8 mouse cellular contexts compared by ENCODE assay signal in the genomic region with DNA sequence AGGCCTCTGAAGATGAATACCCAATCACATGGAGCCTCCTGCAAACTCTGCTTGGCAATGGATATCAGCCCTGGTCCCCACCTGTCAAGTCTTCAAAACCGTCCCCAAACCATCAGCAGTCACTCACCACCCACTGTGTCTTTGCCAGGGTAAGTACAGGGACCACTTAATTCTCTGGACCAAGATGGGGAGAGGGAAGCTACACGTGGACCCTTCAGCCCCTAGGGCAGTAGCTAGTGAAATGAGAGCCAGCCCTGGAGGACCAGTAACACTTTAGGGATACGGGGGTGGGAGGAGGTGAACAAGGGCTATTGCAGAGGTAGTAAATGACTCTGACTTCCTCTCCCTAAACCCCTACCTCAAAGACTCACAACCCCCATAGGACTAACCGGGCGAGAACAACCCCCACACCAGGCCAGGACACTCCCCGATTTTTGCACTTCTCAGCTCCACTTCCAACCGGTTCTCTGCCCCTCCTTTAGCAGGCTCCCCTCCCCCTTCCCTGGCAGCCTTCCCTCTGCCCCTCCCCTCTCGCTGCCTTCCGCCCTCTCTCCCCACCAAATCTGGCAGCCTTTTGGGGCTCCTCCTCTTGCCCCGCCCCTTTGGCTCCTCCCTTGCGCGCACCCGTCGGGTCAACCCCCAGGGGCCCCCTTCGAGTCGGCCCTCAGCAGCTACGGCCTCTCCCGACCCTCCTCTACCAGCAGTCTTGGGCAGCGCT. TPM values are rescaled to one million over a fixed set of nuclear protein-coding genes. Genes with fewer than 3 reads are reported as not detected.
DNase-seq lines count a peak whose midpoint lies in the region; ATAC-seq and TF ChIP-seq lines count a peak whose summit lies in the region.

No protein-coding gene starts in this region.

- ATAC-seq in forebrain, embryonic 16.5 days: peak; percentile 81
- ATAC-seq in lung, embryonic 14.5 days (ENCODE audit: insufficient read depth): peak; percentile 89

- peak overlapping the region; percentile 84 for H3K27ac ChIP-seq in forebrain, embryonic 16.5 days (ENCODE audit: low read length)
- peak overlapping the region; percentile 94 for H3K27ac ChIP-seq in layer of hippocampus, adult 2 months
- H3K27ac ChIP-seq in lung, embryonic 14.5 days (ENCODE audit: low read depth): peak overlapping the region; percentile 96

- no peaks in the 10 kb centered on the region; the same call in 1 of the 2 replicates for H3K27me3 ChIP-seq in forebrain, embryonic 16.5 days (replicated peaks; ENCODE audit: control insufficient read depth, insufficient read depth, low read length)
- H3K27me3 ChIP-seq in lung, embryonic 14.5 days (ENCODE audit: insufficient read depth, low read length): no peaks in the 10 kb centered on the region

- TF ChIP-seq CTCF in layer of hippocampus, adult 2 months (conservative IDR thresholded peaks at IDR 0.05): no peak
- TF ChIP-seq CTCF in lung, embryonic 14.5 days (IDR thresholded peaks at IDR 0.05; ENCODE audit: low read depth): no peak

- WGBS in forebrain, embryonic 16.5 days: 2% methylated on average over 19 of the region's 19 CpGs
- 3% methylated on average over 19 of the region's 19 CpGs for WGBS in lung, embryonic 14.5 days

- peak overlapping the region; percentile 64 for H3K4me3 ChIP-seq in forebrain, embryonic 16.5 days (replicated peaks; ENCODE audit: low read length)
- peak overlapping the region; percentile 87 for H3K4me3 ChIP-seq in layer of hippocampus, adult 2 months
- H3K4me3 ChIP-seq in lung, embryonic 14.5 days (ENCODE audit: low read depth, low read length): peak overlapping the region; percentile 84

- H3K9ac ChIP-seq in forebrain, embryonic 16.5 days (replicated peaks; ENCODE audit: low read depth, low read length): peak overlapping the region; percentile 74
- peak overlapping the region; percentile 87 for H3K9ac ChIP-seq in lung, embryonic 14.5 days

- no peaks in the 10 kb centered on the region for H3K9me3 ChIP-seq in forebrain, embryonic 16.5 days (ENCODE audit: control insufficient read depth, low read length)
- no peaks in the 10 kb centered on the region for H3K9me3 ChIP-seq in lung, embryonic 14.5 days (ENCODE audit: low read depth, low read length)

- peaks cover 12% of the 10 kb centered on the region for H3K4me1 ChIP-seq in forebrain, embryonic 16.5 days (replicated peaks; ENCODE audit: control insufficient read depth, insufficient read depth, low read length)
- H3K4me1 ChIP-seq in lung, embryonic 14.5 days (ENCODE audit: insufficient read depth): peaks cover 19% of the 10 kb centered on the region

- H3K4me2 ChIP-seq in forebrain, embryonic 16.5 days (ENCODE audit: low read length): peak overlapping the region; percentile 88
- H3K4me2 ChIP-seq in lung, embryonic 14.5 days: peak overlapping the region; percentile 86

- peak; percentile 98 for DNase-seq in ES-CJ7 (ENCODE audit: low read depth, low spot score)
- DNase-seq in c-Kit-positive CD71-positive TER-119-positive erythroid progenitor cells, embryonic 14.5 days (ENCODE audit: low spot score): peak; percentile 34
- DNase-seq in heart, postnatal 4 days: peak; percentile 98
- peak; percentile 86 to 91 for DNase-seq in layer of hippocampus, adult 2 months (ENCODE audit: low spot score in 2 of 2)
- peak; percentile 98 for DNase-seq in lung, embryonic 14.5 days
- peak; percentile 95 for DNase-seq in ovary, adult 18-20 months (ENCODE audit: low spot score)
- peak; percentile 89 to 91 for DNase-seq in thymus, postnatal 10 days (ENCODE audit: low spot score in 2 of 2)

- peaks cover 9% of the 10 kb centered on the region for H3K36me3 ChIP-seq in forebrain, embryonic 16.5 days (ENCODE audit: control insufficient read depth, insufficient read depth)
- peaks cover 33% of the 10 kb centered on the region for H3K36me3 ChIP-seq in lung, embryonic 14.5 days (ENCODE audit: insufficient read depth)

RNA-seq across cellular contexts. Expression of gene Zfp467, which starts 1.9 kb away (rescaled TPM):
- polyA plus RNA-seq in forebrain, embryonic 16.5 days (2015; fragmentation: Nextera tagmentation; extraction: Ambion mirVana): 28.7 and 29.8 TPM in 2 replicates
- 10 to 100 TPM; 17.1 to 25.9 TPM for total RNA-seq in heart, postnatal 4 days (2021)
- 10 to 100 TPM; 20.2 to 25.8 TPM for total RNA-seq in layer of hippocampus, adult 2 months (2021)
- polyA plus RNA-seq in lung, embryonic 14.5 days (2014; fragmentation: Nextera tagmentation; extraction: Ambion mirVana): 20.7 TPM in 2 replicates

RNA-seq across cellular contexts. Expression of gene Sspo, which starts 4.3 kb away (rescaled TPM):
- polyA plus RNA-seq in forebrain, embryonic 16.5 days (2015; fragmentation: Nextera tagmentation; extraction: Ambion mirVana): 0.16 and 0.19 TPM in 2 replicates
- under 1 TPM; 0.38 to 0.64 TPM for total RNA-seq in heart, postnatal 4 days (2021)
- total RNA-seq in layer of hippocampus, adult 2 months (2021): 1 to 10 TPM in 1 of 2 experiments, under 1 TPM in 1; 0.92 to 1.5 TPM
- polyA plus RNA-seq in lung, embryonic 14.5 days (2014; fragmentation: Nextera tagmentation; extraction: Ambion mirVana): 0.11 and 0.18 TPM in 2 replicates

RNA-seq across cellular contexts. Expression of gene Krba1, which starts 48.4 kb away (rescaled TPM):
- 28.4 and 30.9 TPM in 2 replicates for polyA plus RNA-seq in forebrain, embryonic 16.5 days (2015; fragmentation: Nextera tagmentation; extraction: Ambion mirVana)
- total RNA-seq in heart, postnatal 4 days (2021): 10 to 100 TPM; 32.5 to 40.1 TPM
- 10 to 100 TPM; 42.9 to 49.3 TPM for total RNA-seq in layer of hippocampus, adult 2 months (2021)
- polyA plus RNA-seq in lung, embryonic 14.5 days (2014; fragmentation: Nextera tagmentation; extraction: Ambion mirVana): 18.6 and 22.3 TPM in 2 replicates

Comparison
In these comparisons a context has a peak if more than half of its experiments do, and no peak if none do; other contexts are left out.
1. Peak in every context shown above with its lines: DNase-seq, ATAC-seq, H3K4me3 ChIP-seq and H3K27ac ChIP-seq.
2. DNase-seq: peak in every context shown above with its lines; median percentile 98 in ES-CJ7; 98 in heart, postnatal 4 days; 98 in lung, embryonic 14.5 days; 95 in ovary, adult 18-20 months; 90 in thymus, postnatal 10 days; 88 in layer of hippocampus, adult 2 months; 34 in c-Kit-positive CD71-positive TER-119-positive erythroid progenitor cells, embryonic 14.5 days.